Mouse (Mus musculus): ENCODE measurements around the gene Atrnl1.

Gene Atrnl1

GRCm38 (mm10) chr19:58086734-58087133, 475.9 kb downstream of the Atrnl1 start:
- no peak for DNase-seq

- DNase-seq = no peak
Measured at GRCm38 (mm10) chr19:58087901-58088300, 477.1 kb downstream of the Atrnl1 start.

- no peak for DNase-seq
Measured at GRCm38 (mm10) chr19:58088433-58088832, 477.6 kb downstream of the Atrnl1 start.

- DNase-seq = no peak
Measured at GRCm38 (mm10) chr19:58091911-58092310, 481.1 kb downstream of the Atrnl1 start.

- no peak for DNase-seq
Measured at GRCm38 (mm10) chr19:58094781-58095543, 484.1 kb downstream of the Atrnl1 start.

- no peak for DNase-seq
Measured at GRCm38 (mm10) chr19:58095776-58096175, 484.9 kb downstream of the Atrnl1 start.

- no peak for DNase-seq
Measured at GRCm38 (mm10) chr19:58097195-58097594, 486.4 kb downstream of the Atrnl1 start.

GRCm38 (mm10) chr19:58099539-58099938, 488.7 kb downstream of the Atrnl1 start:
- no peak for DNase-seq

- DNase-seq = no peak
Measured at GRCm38 (mm10) chr19:58100381-58100780, 489.5 kb downstream of the Atrnl1 start.

GRCm38 (mm10) chr19:58104544-58104943, 493.7 kb downstream of the Atrnl1 start:
- DNase-seq = peak; percentile 70

GRCm38 (mm10) chr19:58107632-58108031, 496.8 kb downstream of the Atrnl1 start:
- DNase-seq = peak; percentile 24

GRCm38 (mm10) chr19:58110491-58110890, 499.7 kb downstream of the Atrnl1 start:
- DNase-seq = no peak

GRCm38 (mm10) chr19:58111291-58111690, 500.5 kb downstream of the Atrnl1 start:
- no peak for DNase-seq

- no peak for DNase-seq
Measured at GRCm38 (mm10) chr19:58112151-58112550, 501.3 kb downstream of the Atrnl1 start.

- no peak for DNase-seq
Measured at GRCm38 (mm10) chr19:58113092-58113731, 502.4 kb downstream of the Atrnl1 start.

- no peak for DNase-seq
Measured at GRCm38 (mm10) chr19:58117595-58117994, 506.8 kb downstream of the Atrnl1 start.

- DNase-seq = peak; percentile 52
Measured at GRCm38 (mm10) chr19:58118141-58118835, 507.5 kb downstream of the Atrnl1 start.

- no peak for DNase-seq
Measured at GRCm38 (mm10) chr19:58118864-58119263, 508.0 kb downstream of the Atrnl1 start.

GRCm38 (mm10) chr19:58119681-58120173, 508.9 kb downstream of the Atrnl1 start:
- DNase-seq = no peak

- no peak for DNase-seq
Measured at GRCm38 (mm10) chr19:58120661-58121060, 509.8 kb downstream of the Atrnl1 start.

GRCm38 (mm10) chr19:58121628-58122027, 510.8 kb downstream of the Atrnl1 start:
- DNase-seq = no peak

GRCm38 (mm10) chr19:58123620-58124019, 512.8 kb downstream of the Atrnl1 start:
- DNase-seq = no peak

- DNase-seq = no peak
Measured at GRCm38 (mm10) chr19:58124566-58124965, 513.7 kb downstream of the Atrnl1 start.

GRCm38 (mm10) chr19:58125010-58125409, 514.2 kb downstream of the Atrnl1 start:
- DNase-seq = no peak
